8 mouse cellular contexts compared by ENCODE assay signal in genomic region chr16:13189430-13190107, GRCm38 (mm10).
DNase-seq lines count a peak whose midpoint lies in the region; ATAC-seq lines count a peak whose summit lies in the region.

No protein-coding gene starts in this region.

- ATAC-seq in embryonic facial prominence, embryonic 14.5 days (ENCODE audit: low read depth): no peak
- ATAC-seq in intestine, embryonic 15.5 days: peak; percentile 67
- peak; percentile 82 for ATAC-seq in lung, embryonic 16.5 days (ENCODE audit: low read depth)
- no peak for ATAC-seq in midbrain, embryonic 15.5 days (replicated peaks)

- H3K9ac ChIP-seq in embryonic facial prominence, embryonic 14.5 days (ENCODE audit: low read depth, low read length): no peak overlapping the region
- no peak overlapping the region for H3K9ac ChIP-seq in intestine, embryonic 15.5 days
- no peak overlapping the region for H3K9ac ChIP-seq in lung, embryonic 16.5 days (ENCODE audit: low read length)
- H3K9ac ChIP-seq in midbrain, embryonic 15.5 days: no peak overlapping the region

- no peaks in the 10 kb centered on the region for H3K27me3 ChIP-seq in embryonic facial prominence, embryonic 14.5 days (replicated peaks; ENCODE audit: control insufficient read depth, insufficient read depth, low read length)
- H3K27me3 ChIP-seq in intestine, embryonic 15.5 days (replicated peaks): no peaks in the 10 kb centered on the region
- no peaks in the 10 kb centered on the region for H3K27me3 ChIP-seq in lung, embryonic 16.5 days (ENCODE audit: control insufficient read depth, insufficient read depth, low read depth, low read length)
- no peaks in the 10 kb centered on the region for H3K27me3 ChIP-seq in midbrain, embryonic 15.5 days (replicated peaks)

- H3K4me2 ChIP-seq in embryonic facial prominence, embryonic 14.5 days (ENCODE audit: low read depth, low read length): no peak overlapping the region
- H3K4me2 ChIP-seq in intestine, embryonic 15.5 days (replicated peaks): peak overlapping the region; percentile 34; the same call in 1 of the 2 replicates
- H3K4me2 ChIP-seq in lung, embryonic 16.5 days (ENCODE audit: low read depth, low read length): peak overlapping the region; percentile 30
- H3K4me2 ChIP-seq in midbrain, embryonic 15.5 days: no peak overlapping the region

- H3K27ac ChIP-seq in embryonic facial prominence, embryonic 14.5 days (replicated peaks; ENCODE audit: low read depth, low read length): no peak overlapping the region
- H3K27ac ChIP-seq in intestine, embryonic 15.5 days: peak overlapping the region; percentile 70
- H3K27ac ChIP-seq in lung, embryonic 16.5 days (ENCODE audit: low read length): peak overlapping the region; percentile 43
- H3K27ac ChIP-seq in midbrain, embryonic 15.5 days: no peak overlapping the region

- WGBS in embryonic facial prominence, embryonic 14.5 days: 38% methylated on average over 12 of the region's 12 CpGs
- 15% methylated on average over 12 of the region's 12 CpGs for WGBS in intestine, embryonic 15.5 days
- 12% methylated on average over 12 of the region's 12 CpGs for WGBS in lung, embryonic 16.5 days
- WGBS in midbrain, embryonic 15.5 days: 57% methylated on average over 12 of the region's 12 CpGs

- no peaks in the 10 kb centered on the region for H3K9me3 ChIP-seq in embryonic facial prominence, embryonic 14.5 days (ENCODE audit: control insufficient read depth, low read length)
- no peaks in the 10 kb centered on the region for H3K9me3 ChIP-seq in intestine, embryonic 15.5 days
- H3K9me3 ChIP-seq in lung, embryonic 16.5 days (ENCODE audit: control insufficient read depth, low read length): no peaks in the 10 kb centered on the region; the same call in 1 of the 2 replicates
- no peaks in the 10 kb centered on the region for H3K9me3 ChIP-seq in midbrain, embryonic 15.5 days

- no peaks in the 10 kb centered on the region for H3K4me1 ChIP-seq in embryonic facial prominence, embryonic 14.5 days (ENCODE audit: control insufficient read depth, insufficient read depth, low read length)
- H3K4me1 ChIP-seq in intestine, embryonic 15.5 days (replicated peaks): peaks cover 21% of the 10 kb centered on the region
- H3K4me1 ChIP-seq in lung, embryonic 16.5 days (replicated peaks; ENCODE audit: control insufficient read depth, insufficient read depth, low read length): peaks cover 17% of the 10 kb centered on the region
- no peaks in the 10 kb centered on the region for H3K4me1 ChIP-seq in midbrain, embryonic 15.5 days

- H3K4me3 ChIP-seq in embryonic facial prominence, embryonic 14.5 days (ENCODE audit: low read depth, low read length): no peak overlapping the region
- no peak overlapping the region for H3K4me3 ChIP-seq in intestine, embryonic 15.5 days (replicated peaks)
- H3K4me3 ChIP-seq in lung, embryonic 16.5 days (ENCODE audit: low read length): no peak overlapping the region
- H3K4me3 ChIP-seq in midbrain, embryonic 15.5 days: no peak overlapping the region

- no peaks in the 10 kb centered on the region for H3K36me3 ChIP-seq in embryonic facial prominence, embryonic 14.5 days (ENCODE audit: control insufficient read depth, insufficient read depth, low read length)
- no peaks in the 10 kb centered on the region for H3K36me3 ChIP-seq in intestine, embryonic 15.5 days
- no peaks in the 10 kb centered on the region for H3K36me3 ChIP-seq in lung, embryonic 16.5 days (ENCODE audit: control insufficient read depth, insufficient read depth, low read length)
- no peaks in the 10 kb centered on the region for H3K36me3 ChIP-seq in midbrain, embryonic 15.5 days (replicated peaks)

- DNase-seq in adrenal gland, postnatal 10 days: peak; percentile 35
- no peak for DNase-seq in adrenal gland, adult 2 months
- DNase-seq in embryonic facial prominence, embryonic 14.5 days (ENCODE audit: low spot score): peak; percentile 32
- no peak for DNase-seq in urinary bladder, adult 18-20 months (ENCODE audit: low spot score in 2 of 2)
- DNase-seq in cerebellum, adult 18-20 months: no peak

Comparison
In these comparisons a context has a peak if more than half of its experiments do, and no peak if none do; other contexts are left out.
1. DNase-seq: peak in adrenal gland, postnatal 10 days (single experiment) and embryonic facial prominence, embryonic 14.5 days (single experiment); none in adrenal gland, adult 2 months (single experiment), urinary bladder, adult 18-20 months (0 of 2) and cerebellum, adult 18-20 months (0 of 2).
2. ATAC-seq: peak in intestine, embryonic 15.5 days (single experiment) and lung, embryonic 16.5 days (single experiment); none in embryonic facial prominence, embryonic 14.5 days (single experiment) and midbrain, embryonic 15.5 days (single experiment).
3. H3K27ac ChIP-seq: peak in intestine, embryonic 15.5 days (single experiment) and lung, embryonic 16.5 days (single experiment); none in embryonic facial prominence, embryonic 14.5 days (single experiment) and midbrain, embryonic 15.5 days (single experiment).
4. H3K4me2 ChIP-seq: peak in intestine, embryonic 15.5 days (single experiment) and lung, embryonic 16.5 days (single experiment); none in embryonic facial prominence, embryonic 14.5 days (single experiment) and midbrain, embryonic 15.5 days (single experiment).